Mouse (Mus musculus): ENCODE results near the gene Prkn.
A peak's percentile ranks its signal among the peaks of the same experiment; 100 is the strongest.

Prkn gene

GRCm38 (mm10) chr17:11845506-11845905 is 1005.3 kb downstream of the Prkn start:
- DNase-seq (ENCODE audit: low spot score) = no peak

- no peak for DNase-seq (ENCODE audit: low spot score)
Observed at GRCm38 (mm10) chr17:11854571-11854970, 1014.4 kb downstream of the Prkn start.

- no peak for DNase-seq (ENCODE audit: low spot score)
Observed at GRCm38 (mm10) chr17:11858772-11859405, 1018.7 kb downstream of the Prkn start.

- no peak for DNase-seq (ENCODE audit: low spot score)
Observed at GRCm38 (mm10) chr17:11861178-11861577, 1021.0 kb downstream of the Prkn start.

- no peak for DNase-seq (ENCODE audit: low spot score)
Observed at GRCm38 (mm10) chr17:11862360-11862759, 1022.2 kb downstream of the Prkn start.

GRCm38 (mm10) chr17:11863017-11863416 is 1022.8 kb downstream of the Prkn start:
- no peak for DNase-seq (ENCODE audit: low spot score)

GRCm38 (mm10) chr17:11866231-11866630 is 1026.0 kb downstream of the Prkn start:
- DNase-seq (ENCODE audit: low spot score) = no peak

GRCm38 (mm10) chr17:11867334-11868095 is 1027.3 kb downstream of the Prkn start:
- peak; percentile 14 for DNase-seq (ENCODE audit: low spot score)

GRCm38 (mm10) chr17:11870546-11870945 is 1030.4 kb downstream of the Prkn start:
- DNase-seq (ENCODE audit: low spot score) = no peak

- DNase-seq (ENCODE audit: low spot score) = no peak
Observed at GRCm38 (mm10) chr17:11876240-11876639, 1036.1 kb downstream of the Prkn start.

GRCm38 (mm10) chr17:11881110-11881820 is 1041.1 kb downstream of the Prkn start:
- no peak for DNase-seq (ENCODE audit: low spot score)

- DNase-seq (ENCODE audit: low spot score) = no peak
Observed at GRCm38 (mm10) chr17:11885601-11886000, 1045.4 kb downstream of the Prkn start.

GRCm38 (mm10) chr17:11886963-11887362 is 1046.8 kb downstream of the Prkn start:
- DNase-seq (ENCODE audit: low spot score) = no peak

GRCm38 (mm10) chr17:11887591-11888205 is 1047.5 kb downstream of the Prkn start:
- no peak for DNase-seq (ENCODE audit: low spot score)

GRCm38 (mm10) chr17:11888806-11889205 is 1048.6 kb downstream of the Prkn start:
- no peak for DNase-seq (ENCODE audit: low spot score)

GRCm38 (mm10) chr17:11900300-11900699 is 1060.1 kb downstream of the Prkn start:
- no peak for DNase-seq (ENCODE audit: low spot score)

GRCm38 (mm10) chr17:11901731-11902130 is 1061.5 kb downstream of the Prkn start:
- no peak for DNase-seq (ENCODE audit: low spot score)

GRCm38 (mm10) chr17:11903001-11903400 is 1062.8 kb downstream of the Prkn start:
- peak; percentile 58 for DNase-seq (ENCODE audit: low spot score)

GRCm38 (mm10) chr17:11910668-11911398 is 1070.6 kb downstream of the Prkn start:
- no peak for DNase-seq (ENCODE audit: low spot score)

- no peak for DNase-seq (ENCODE audit: low spot score)
Observed at GRCm38 (mm10) chr17:11912136-11912535, 1072.0 kb downstream of the Prkn start.

GRCm38 (mm10) chr17:11912872-11913365 is 1072.7 kb downstream of the Prkn start:
- peak; percentile 79 for DNase-seq (ENCODE audit: low spot score)

- peak; percentile 28 for DNase-seq (ENCODE audit: low spot score)
Observed at GRCm38 (mm10) chr17:11913620-11914019, 1073.4 kb downstream of the Prkn start.
